32 mouse cellular contexts compared by ENCODE assay signal in the genomic region with DNA sequence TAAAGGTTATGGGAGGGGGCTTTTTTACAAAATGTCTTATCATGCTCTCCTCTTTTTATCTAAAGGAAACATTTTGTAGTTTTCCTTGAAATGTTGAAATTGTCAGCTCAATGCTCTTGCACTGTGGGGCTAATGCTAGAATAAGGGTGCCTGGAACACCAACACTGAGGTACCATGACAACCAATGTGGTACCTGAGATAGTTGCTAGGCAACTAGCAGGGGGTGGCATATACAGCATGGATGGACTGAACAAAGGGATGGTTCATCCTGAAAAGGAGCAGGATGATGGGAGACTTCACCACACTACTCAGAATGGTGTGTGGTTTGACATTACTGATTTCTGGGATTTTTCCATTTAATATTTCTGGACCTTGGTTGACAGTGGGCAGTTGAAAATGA. TPM values are rescaled to one million over a fixed set of nuclear protein-coding genes. Genes with fewer than 3 reads are reported as not detected.
A peak's percentile ranks its signal among the peaks of the same experiment; 100 is the strongest.
DNase-seq lines count a peak whose midpoint lies in the region; ATAC-seq and TF ChIP-seq lines count a peak whose summit lies in the region.
"Had no signal": no experiment of that assay in that cellular context is flagged by ENCODE, and none has a peak within 500 bp of the region (broad histone marks: within the 10 kb centered on the region; RNA-seq: fewer than 3 reads in every experiment).

No protein-coding gene starts in this region.

- H3K4me2 ChIP-seq in forebrain, postnatal 0 days (ENCODE audit: low read depth), result no peak overlapping the region
- no peak overlapping the region for H3K4me2 ChIP-seq in midbrain, embryonic 15.5 days
- H3K4me2 ChIP-seq: embryonic facial prominence, embryonic 13.5 days; heart, embryonic 11.5 days; hindbrain, embryonic 12.5 days; hindbrain, embryonic 15.5 days had no signal

- no peaks in the 10 kb centered on the region for H3K9me3 ChIP-seq in forebrain, postnatal 0 days (ENCODE audit: low read length)
- H3K9me3 ChIP-seq in forebrain, embryonic 10.5 days, result peaks cover 4% of the 10 kb centered on the region
- no peaks in the 10 kb centered on the region for H3K9me3 ChIP-seq in midbrain, embryonic 15.5 days
- no peaks in the 10 kb centered on the region for H3K9me3 ChIP-seq in midbrain, embryonic 10.5 days (replicated peaks)
- H3K9me3 ChIP-seq: embryonic facial prominence, embryonic 10.5 days; hindbrain, embryonic 12.5 days; hindbrain, embryonic 15.5 days had no signal

- H3K9ac ChIP-seq in forebrain, postnatal 0 days, result no peak overlapping the region
- H3K9ac ChIP-seq in midbrain, embryonic 15.5 days, result no peak overlapping the region
- H3K9ac ChIP-seq: embryonic facial prominence, embryonic 13.5 days; hindbrain, embryonic 12.5 days; hindbrain, embryonic 15.5 days had no signal

- no peak overlapping the region for H3K4me3 ChIP-seq in forebrain, postnatal 0 days (ENCODE audit: low read depth, low read length)
- H3K4me3 ChIP-seq in forebrain, embryonic 10.5 days, result no peak overlapping the region
- no peak overlapping the region for H3K4me3 ChIP-seq in midbrain, embryonic 15.5 days
- H3K4me3 ChIP-seq in midbrain, embryonic 10.5 days, result no peak overlapping the region
- H3K4me3 ChIP-seq: embryonic facial prominence, embryonic 10.5 days; embryonic facial prominence, embryonic 13.5 days; erythroblast, embryonic 14.5 days; heart, adult 2 months; hindbrain, embryonic 12.5 days; hindbrain, embryonic 15.5 days had no signal

- H3K36me3 ChIP-seq in forebrain, postnatal 0 days (ENCODE audit: insufficient read depth), result no peaks in the 10 kb centered on the region
- no peaks in the 10 kb centered on the region for H3K36me3 ChIP-seq in forebrain, embryonic 10.5 days (replicated peaks)
- no peaks in the 10 kb centered on the region for H3K36me3 ChIP-seq in midbrain, embryonic 15.5 days (replicated peaks)
- H3K36me3 ChIP-seq in midbrain, embryonic 10.5 days, result no peaks in the 10 kb centered on the region
- H3K36me3 ChIP-seq: embryonic facial prominence, embryonic 13.5 days; G1E; hindbrain, embryonic 12.5 days; hindbrain, embryonic 15.5 days had no signal

- no peaks in the 10 kb centered on the region for H3K27me3 ChIP-seq in forebrain, postnatal 0 days (ENCODE audit: insufficient read depth, low read length)
- no peaks in the 10 kb centered on the region for H3K27me3 ChIP-seq in forebrain, embryonic 10.5 days (ENCODE audit: poor library complexity, severe bottlenecking)
- no peaks in the 10 kb centered on the region for H3K27me3 ChIP-seq in midbrain, embryonic 15.5 days (replicated peaks)
- H3K27me3 ChIP-seq in midbrain, embryonic 10.5 days (ENCODE audit: low read depth, poor library complexity, severe bottlenecking), result no peaks in the 10 kb centered on the region
- H3K27me3 ChIP-seq: embryonic facial prominence, embryonic 13.5 days; hindbrain, embryonic 12.5 days; hindbrain, embryonic 15.5 days; Patski had no signal

- peak; percentile 67; the same call in 1 of the 2 replicates for ATAC-seq in forebrain, postnatal 0 days
- peak; percentile 72; the same call in 1 of the 2 replicates for ATAC-seq in midbrain, embryonic 15.5 days (replicated peaks)
- ATAC-seq: forebrain, embryonic 14.5 days; inflammation-experienced regulatory T-cells, adult 6 months; intestine, embryonic 16.5 days; Patski had no signal

- H3K4me1 ChIP-seq in forebrain, postnatal 0 days (ENCODE audit: insufficient read depth), result no peaks in the 10 kb centered on the region
- H3K4me1 ChIP-seq in forebrain, embryonic 10.5 days, result peaks cover 12% of the 10 kb centered on the region
- H3K4me1 ChIP-seq in midbrain, embryonic 15.5 days, result 0 out of 2 replicates have a peak, but pooled peaks cover 4% of the 10 kb centered on the region
- H3K4me1 ChIP-seq in midbrain, embryonic 10.5 days, result peaks cover 17% of the 10 kb centered on the region

- no peak overlapping the region for H3K27ac ChIP-seq in forebrain, postnatal 0 days (ENCODE audit: low read depth, low read length)
- H3K27ac ChIP-seq in forebrain, embryonic 10.5 days, result no peak overlapping the region
- H3K27ac ChIP-seq in midbrain, embryonic 15.5 days, result no peak overlapping the region
- H3K27ac ChIP-seq in midbrain, embryonic 10.5 days (replicated peaks), result no peak overlapping the region
- H3K27ac ChIP-seq: embryonic facial prominence, embryonic 10.5 days; embryonic facial prominence, embryonic 13.5 days; heart, adult 2 months; hindbrain, embryonic 12.5 days; hindbrain, embryonic 15.5 days had no signal

- DNase-seq in forebrain, postnatal 0 days, result no peak
- DNase-seq in forebrain, embryonic 10.5 days (ENCODE audit: extremely low spot score, low spot score), result no peak
- no peak for DNase-seq in midbrain, embryonic 10.5 days (ENCODE audit: low spot score)
- peak; percentile 43 for DNase-seq in brain, embryonic 14.5 days (ENCODE audit: low read depth)
- DNase-seq in heart, adult 8-10 months (ENCODE audit: low spot score), result no peak
- DNase-seq: adrenal gland, adult 2 months; adrenal gland, postnatal 14 days; B cell, adult 2 months; cerebellum, adult 11-12 months; cerebellum, adult 8-10 months; cerebellum, postnatal 10 days; cerebellum, postnatal 36 days; embryo, embryonic 11 days; gastrocnemius, postnatal 10 days; gastrocnemius, postnatal 36 days; heart, adult 2 months had no signal

- no peak for TF ChIP-seq POLR2A in brain, embryonic 14.5 days (IDR thresholded peaks at IDR 0.05; ENCODE audit: borderline replicate concordance, extremely low read depth, insufficient read depth, insufficient read length, poor library complexity, severe bottlenecking)

- TF ChIP-seq CTCF in forebrain, postnatal 0 days (IDR thresholded peaks at IDR 0.05; ENCODE audit: low read depth), result no peak
- no peak for TF ChIP-seq CTCF in brain, embryonic 14.5 days (IDR thresholded peaks at IDR 0.05; ENCODE audit: borderline replicate concordance, extremely low read depth, insufficient read depth, insufficient read length)

RNA-seq across cellular contexts. Expression of gene Col23a1, which starts 30.9 kb away (rescaled TPM):
- total RNA-seq in forebrain, postnatal 0 days (2014; rRNA removed), result 11.8 and 12.6 TPM in 2 replicates
- 3.2 and 3.8 TPM in 2 replicates for polyA plus RNA-seq in forebrain, postnatal 0 days (2015; fragmentation: Nextera tagmentation; extraction: Ambion mirVana)
- polyA plus RNA-seq in forebrain, embryonic 10.5 days (2016; fragmentation: Nextera tagmentation; extraction: Ambion mirVana), result 6.1 TPM in 2 replicates
- polyA plus RNA-seq in midbrain, embryonic 15.5 days (2015; fragmentation: Nextera tagmentation; extraction: Ambion mirVana), result 6.1 and 7.6 TPM in 2 replicates
- polyA plus RNA-seq in midbrain, embryonic 10.5 days (2016; fragmentation: Nextera tagmentation; extraction: Ambion mirVana), result 8.0 and 10.9 TPM in 2 replicates
- 4.9 and 9.2 TPM in 2 replicates for polyA plus RNA-seq in brain, embryonic 14.5 days (2012; rRNA removed)
- 1 to 10 TPM; 1.4 to 3.2 (median 1.9) TPM for total RNA-seq in heart, adult 8-10 months (2022)
- polyA plus RNA-seq: erythroblast, embryonic 14.5 days had no signal

RNA-seq across cellular contexts. Expression of gene BC049762, which starts 57.8 kb away (rescaled TPM):
- not detected in 2 replicates for total RNA-seq in forebrain, postnatal 0 days (2014; rRNA removed)
- 0.53 and 0.56 TPM in 2 replicates for polyA plus RNA-seq in forebrain, postnatal 0 days (2015; fragmentation: Nextera tagmentation; extraction: Ambion mirVana)
- polyA plus RNA-seq in forebrain, embryonic 10.5 days (2016; fragmentation: Nextera tagmentation; extraction: Ambion mirVana), result 0.49 and 1.3 TPM in 2 replicates
- polyA plus RNA-seq in midbrain, embryonic 15.5 days (2015; fragmentation: Nextera tagmentation; extraction: Ambion mirVana), result 0.47 and 0.54 TPM in 2 replicates
- polyA plus RNA-seq in midbrain, embryonic 10.5 days (2016; fragmentation: Nextera tagmentation; extraction: Ambion mirVana), result 0.22 and 0.73 TPM in 2 replicates
- polyA plus RNA-seq in brain, embryonic 14.5 days (2012; rRNA removed), result 0.19 TPM in 2 replicates
- total RNA-seq in heart, adult 8-10 months (2022), result under 1 TPM in 2 of 4 experiments, not detected in 2; 0.38 to 0.50 TPM
- total RNA-seq: G1E; gastrocnemius, adult 18-20 months; gastrocnemius, postnatal 10 days; gastrocnemius, postnatal 36 days; hematopoietic stem cell, adult 5-6 weeks had no signal
- polyA plus RNA-seq: cortical plate, adult 2 months; erythroblast, embryonic 14.5 days; G1E; heart, embryonic 14.5 days; inflammation-experienced regulatory T-cells, adult 6 months had no signal

RNA-seq across cellular contexts. Expression of gene Clk4, which starts 59.1 kb away (rescaled TPM):
- 94.9 and 116 TPM in 2 replicates for total RNA-seq in forebrain, postnatal 0 days (2014; rRNA removed)
- polyA plus RNA-seq in forebrain, postnatal 0 days (2015; fragmentation: Nextera tagmentation; extraction: Ambion mirVana), result 105 and 114 TPM in 2 replicates
- 106 and 109 TPM in 2 replicates for polyA plus RNA-seq in forebrain, embryonic 10.5 days (2016; fragmentation: Nextera tagmentation; extraction: Ambion mirVana)
- 135 and 146 TPM in 2 replicates for polyA plus RNA-seq in midbrain, embryonic 15.5 days (2015; fragmentation: Nextera tagmentation; extraction: Ambion mirVana)
- polyA plus RNA-seq in midbrain, embryonic 10.5 days (2016; fragmentation: Nextera tagmentation; extraction: Ambion mirVana), result 100 and 120 TPM in 2 replicates
- 155 and 168 TPM in 2 replicates for polyA plus RNA-seq in brain, embryonic 14.5 days (2012; rRNA removed)
- total RNA-seq in heart, adult 8-10 months (2022), result 10 to 100 TPM; 28.6 to 47.2 (median 37.7) TPM
